Mouse (Mus musculus): ENCODE measurements around the gene Tm6sf2. TPM values are rescaled to one million over a fixed set of nuclear protein-coding genes. Genes with fewer than 3 reads are reported as not detected.

Gene Tm6sf2
- polyA plus RNA-seq, 1 experiment from 2014 or later = 1.0 TPM

- H3K4me3 ChIP-seq (replicated peaks; ENCODE audit: low read length) = no peak overlapping the region
- WGBS = 6% methylated on average over 7 of the region's 7 CpGs
- no peak overlapping the region for H3K27ac ChIP-seq
- ATAC-seq (ENCODE audit: low FRiP score) (no peak), DNase-seq (ENCODE audit: low spot score) (no peak)
- H3K9me3 ChIP-seq (ENCODE audit: control insufficient read depth, low read length) = no peaks in the 10 kb centered on the region
- H3K27me3 ChIP-seq (ENCODE audit: control insufficient read depth, insufficient read depth, low read length) = peaks cover 74% of the 10 kb centered on the region
- peaks cover 31% of the 10 kb centered on the region for H3K4me1 ChIP-seq (replicated peaks; ENCODE audit: control insufficient read depth, insufficient read depth, low read length)
- no peaks in the 10 kb centered on the region for H3K36me3 ChIP-seq (replicated peaks; ENCODE audit: control insufficient read depth, insufficient read depth)
- no peak overlapping the region for H3K9ac ChIP-seq
- H3K4me2 ChIP-seq (replicated peaks) = peak overlapping the region; percentile 83; the same call in 1 of the 2 replicates
Measured at GRCm38 (mm10) chr8:70087237-70087636, 14.5 kb downstream of the Tm6sf2 start.

DNA sequence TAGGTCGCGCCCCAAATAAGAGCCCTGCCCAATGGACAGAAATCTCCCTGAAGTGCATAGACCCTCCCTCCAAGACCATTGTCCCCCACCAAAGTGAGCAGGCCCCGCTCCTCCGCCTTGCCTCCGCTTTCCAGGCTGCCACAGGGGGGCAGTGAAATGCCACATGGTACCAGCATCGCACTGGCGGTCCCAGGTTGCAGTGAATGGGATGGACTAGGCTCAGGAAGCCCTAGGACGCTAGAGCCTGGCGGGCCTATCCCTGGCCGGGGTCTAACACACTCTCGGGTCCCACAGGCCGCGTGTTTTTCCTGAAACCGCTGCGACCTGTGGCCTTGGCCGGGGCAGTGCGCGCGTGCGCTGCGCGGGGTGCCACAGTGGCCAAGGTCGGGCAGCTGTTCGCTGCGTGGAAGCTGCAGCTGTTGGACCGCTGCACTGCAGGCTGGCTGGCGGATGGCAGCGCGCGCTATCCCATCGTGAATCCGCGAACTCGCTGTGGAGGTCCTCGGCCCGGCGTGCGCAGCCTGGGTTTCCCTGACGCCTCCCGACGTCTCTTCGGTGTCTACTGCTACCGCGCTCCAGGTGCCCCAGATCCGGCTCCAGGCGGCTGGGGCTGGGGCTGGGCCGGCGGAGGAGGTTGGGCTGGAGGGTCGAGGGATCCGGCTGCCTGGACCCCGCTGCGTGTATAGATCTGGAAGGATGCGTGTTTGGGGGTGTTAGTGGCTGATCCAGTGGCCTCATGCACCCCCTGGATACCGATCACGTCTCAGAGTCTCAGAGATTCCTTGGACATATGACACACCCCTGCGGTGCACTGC, 15.3 kb downstream of the Tm6sf2 start:
- peak overlapping the region; percentile 35 for H3K4me3 ChIP-seq (replicated peaks; ENCODE audit: low read length)
- ATAC-seq (ENCODE audit: low FRiP score) (peak; percentile 61; the same call in 1 of the 2 replicates), DNase-seq (ENCODE audit: low spot score) (peak; percentile 69)
- H3K36me3 ChIP-seq (replicated peaks; ENCODE audit: control insufficient read depth, insufficient read depth) = no peaks in the 10 kb centered on the region
- H3K4me1 ChIP-seq (replicated peaks; ENCODE audit: control insufficient read depth, insufficient read depth, low read length) = peaks cover 31% of the 10 kb centered on the region
- no peaks in the 10 kb centered on the region for H3K9me3 ChIP-seq (ENCODE audit: control insufficient read depth, low read length)
- H3K27ac ChIP-seq = no peak overlapping the region
- H3K9ac ChIP-seq = peak overlapping the region; percentile 55
- H3K27me3 ChIP-seq (ENCODE audit: control insufficient read depth, insufficient read depth, low read length) = peaks cover 67% of the 10 kb centered on the region
- WGBS = 4% methylated on average over 56 of the region's 56 CpGs
- H3K4me2 ChIP-seq (replicated peaks) = peak overlapping the region; percentile 83

- H3K4me1 ChIP-seq (replicated peaks; ENCODE audit: control insufficient read depth, insufficient read depth, low read length) = peaks cover 20% of the 10 kb centered on the region
- peak; percentile 22 for ATAC-seq (ENCODE audit: low FRiP score)
- H3K4me2 ChIP-seq (replicated peaks) = no peak overlapping the region
- H3K9me3 ChIP-seq (ENCODE audit: control insufficient read depth, low read length) = no peaks in the 10 kb centered on the region
- H3K9ac ChIP-seq = no peak overlapping the region; the same call in 1 of the 2 replicates
- H3K27ac ChIP-seq = no peak overlapping the region
- peaks cover 53% of the 10 kb centered on the region for H3K27me3 ChIP-seq (ENCODE audit: control insufficient read depth, insufficient read depth, low read length)
- DNase-seq (ENCODE audit: low spot score) = no peak
- no peak overlapping the region for H3K4me3 ChIP-seq (replicated peaks; ENCODE audit: low read length)
- H3K36me3 ChIP-seq (replicated peaks; ENCODE audit: control insufficient read depth, insufficient read depth) = peaks cover 12% of the 10 kb centered on the region
- 30% methylated on average over 9 of the region's 9 CpGs for WGBS
Measured at GRCm38 (mm10) chr8:70089296-70089960, 16.7 kb downstream of the Tm6sf2 start.

GRCm38 (mm10) chr8:70092786-70093185, 20.1 kb downstream of the Tm6sf2 start:
- Histone ChIP-seq H3K4me2 (replicated peaks) (no peak overlapping the region), H3K4me1 (replicated peaks; ENCODE audit: control insufficient read depth, insufficient read depth, low read length) (peaks cover 11% of the 10 kb centered on the region), H3K27me3 (ENCODE audit: control insufficient read depth, insufficient read depth, low read length) (peaks cover 20% of the 10 kb centered on the region), H3K36me3 (replicated peaks; ENCODE audit: control insufficient read depth, insufficient read depth) (peaks cover 46% of the 10 kb centered on the region), H3K27ac (no peak overlapping the region), H3K4me3 (replicated peaks; ENCODE audit: low read length) (no peak overlapping the region), H3K9me3 (ENCODE audit: control insufficient read depth, low read length) (no peaks in the 10 kb centered on the region), H3K9ac (no peak overlapping the region)
- DNase-seq (ENCODE audit: low spot score) (no peak), ATAC-seq (ENCODE audit: low FRiP score) (no peak)
- 70% methylated on average over 8 of the region's 8 CpGs for WGBS

GRCm38 (mm10) chr8:70099276-70099675, 26.6 kb downstream of the Tm6sf2 start:
- Histone ChIP-seq H3K4me2 (replicated peaks) (no peak overlapping the region), H3K27ac (no peak overlapping the region), H3K27me3 (ENCODE audit: control insufficient read depth, insufficient read depth, low read length) (no peaks in the 10 kb centered on the region), H3K9ac (no peak overlapping the region), H3K36me3 (replicated peaks; ENCODE audit: control insufficient read depth, insufficient read depth) (peaks cover 100% of the 10 kb centered on the region), H3K4me1 (replicated peaks; ENCODE audit: control insufficient read depth, insufficient read depth, low read length) (no peaks in the 10 kb centered on the region; the same call in 1 of the 2 replicates), H3K4me3 (replicated peaks; ENCODE audit: low read length) (no peak overlapping the region), H3K9me3 (ENCODE audit: control insufficient read depth, low read length) (no peaks in the 10 kb centered on the region)
- DNase-seq (ENCODE audit: low spot score) = no peak
- ATAC-seq (ENCODE audit: low FRiP score) = no peak
- WGBS = 86% methylated on average over 8 of the region's 8 CpGs

- no peak overlapping the region for H3K4me2 ChIP-seq (replicated peaks)
- H3K27ac ChIP-seq = no peak overlapping the region
- peaks cover 96% of the 10 kb centered on the region for H3K36me3 ChIP-seq (replicated peaks; ENCODE audit: control insufficient read depth, insufficient read depth)
- H3K9ac ChIP-seq = no peak overlapping the region
- H3K27me3 ChIP-seq (ENCODE audit: control insufficient read depth, insufficient read depth, low read length) = no peaks in the 10 kb centered on the region
- DNase-seq (ENCODE audit: low spot score) (no peak), ATAC-seq (ENCODE audit: low FRiP score) (no peak)
- H3K4me3 ChIP-seq (replicated peaks; ENCODE audit: low read length) = no peak overlapping the region
- no peaks in the 10 kb centered on the region for H3K9me3 ChIP-seq (ENCODE audit: control insufficient read depth, low read length)
- H3K4me1 ChIP-seq (replicated peaks; ENCODE audit: control insufficient read depth, insufficient read depth, low read length) = no peaks in the 10 kb centered on the region; the same call in 1 of the 2 replicates
- 92% methylated on average over 8 of the region's 8 CpGs for WGBS
Measured at GRCm38 (mm10) chr8:70100241-70100640, 27.5 kb downstream of the Tm6sf2 start.

- DNase-seq (ENCODE audit: low spot score) (no peak), ATAC-seq (ENCODE audit: low FRiP score) (no peak; the same call in 1 of the 2 replicates)
- Histone ChIP-seq H3K27me3 (ENCODE audit: control insufficient read depth, insufficient read depth, low read length) (no peaks in the 10 kb centered on the region), H3K36me3 (replicated peaks; ENCODE audit: control insufficient read depth, insufficient read depth) (peaks cover 96% of the 10 kb centered on the region), H3K4me1 (replicated peaks; ENCODE audit: control insufficient read depth, insufficient read depth, low read length) (no peaks in the 10 kb centered on the region; the same call in 1 of the 2 replicates), H3K27ac (no peak overlapping the region), H3K9ac (no peak overlapping the region), H3K9me3 (ENCODE audit: control insufficient read depth, low read length) (no peaks in the 10 kb centered on the region), H3K4me2 (replicated peaks) (no peak overlapping the region), H3K4me3 (replicated peaks; ENCODE audit: low read length) (no peak overlapping the region)
- 18% methylated on average over 6 of the region's 6 CpGs for WGBS
Measured at GRCm38 (mm10) chr8:70104506-70104905, 31.8 kb downstream of the Tm6sf2 start.

GRCm38 (mm10) chr8:70104922-70105321, 32.2 kb downstream of the Tm6sf2 start:
- no peaks in the 10 kb centered on the region; the same call in 1 of the 2 replicates for H3K4me1 ChIP-seq (replicated peaks; ENCODE audit: control insufficient read depth, insufficient read depth, low read length)
- H3K4me3 ChIP-seq (replicated peaks; ENCODE audit: low read length) = no peak overlapping the region
- H3K4me2 ChIP-seq (replicated peaks) = no peak overlapping the region
- H3K27ac ChIP-seq = no peak overlapping the region
- peaks cover 96% of the 10 kb centered on the region for H3K36me3 ChIP-seq (replicated peaks; ENCODE audit: control insufficient read depth, insufficient read depth)
- no peaks in the 10 kb centered on the region for H3K9me3 ChIP-seq (ENCODE audit: control insufficient read depth, low read length)
- no peak overlapping the region for H3K9ac ChIP-seq
- ATAC-seq (ENCODE audit: low FRiP score) = no peak
- H3K27me3 ChIP-seq (ENCODE audit: control insufficient read depth, insufficient read depth, low read length) = no peaks in the 10 kb centered on the region
- no peak for DNase-seq (ENCODE audit: low spot score)
- 80% methylated on average over 7 of the region's 7 CpGs for WGBS

DNA sequence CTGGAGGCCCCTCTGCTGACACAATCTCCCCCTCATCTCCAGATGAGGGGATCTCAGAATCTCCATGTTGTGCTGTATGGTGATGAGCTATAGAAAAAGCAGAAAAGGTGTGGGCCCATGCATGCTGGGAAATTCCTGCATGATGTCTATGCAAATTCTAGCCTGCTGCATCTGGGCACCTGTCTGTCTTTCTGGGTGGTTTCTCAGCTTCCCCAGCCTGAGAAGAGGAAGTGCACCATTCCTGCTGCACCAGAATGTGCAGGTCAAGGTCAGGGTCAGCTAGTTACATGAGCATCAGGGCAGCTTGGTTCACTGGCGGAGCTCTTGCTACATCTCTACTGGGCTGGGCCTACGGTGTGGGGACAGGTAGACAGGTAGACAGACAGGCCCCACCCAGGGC, 37.7 kb downstream of the Tm6sf2 start:
- H3K27ac ChIP-seq = no peak overlapping the region
- H3K27me3 ChIP-seq (ENCODE audit: control insufficient read depth, insufficient read depth, low read length) = no peaks in the 10 kb centered on the region; the same call in 1 of the 2 replicates
- no peaks in the 10 kb centered on the region for H3K9me3 ChIP-seq (ENCODE audit: control insufficient read depth, low read length)
- peaks cover 99% of the 10 kb centered on the region for H3K36me3 ChIP-seq (replicated peaks; ENCODE audit: control insufficient read depth, insufficient read depth)
- H3K4me1 ChIP-seq (replicated peaks; ENCODE audit: control insufficient read depth, insufficient read depth, low read length) = no peaks in the 10 kb centered on the region; the same call in 1 of the 2 replicates
- no peak overlapping the region for H3K4me2 ChIP-seq (replicated peaks)
- H3K9ac ChIP-seq = no peak overlapping the region
- DNase-seq (ENCODE audit: low spot score) (no peak), ATAC-seq (ENCODE audit: low FRiP score) (no peak)
- H3K4me3 ChIP-seq (replicated peaks; ENCODE audit: low read length) = no peak overlapping the region
- 95% methylated on average over 2 of the region's 2 CpGs for WGBS

All from hindbrain, embryonic 14.5 days (tissue).